Mouse (Mus musculus): ENCODE measurements around the gene Zfp704.

GRCm38 (mm10) chr3:9626149-9626548 lies 16.3 kb upstream of the Zfp704 start:
- TF ChIP-seq CHD2 (IDR thresholded peaks at IDR 0.05; ENCODE audit: low read length): no peak
- TF ChIP-seq POLR2AphosphoS2 (IDR thresholded peaks at IDR 0.05; ENCODE audit: low read depth, low read length): no peak

Data from CH12.LX (cell line).